Mouse (Mus musculus) thymus, postnatal 4 days (tissue): Measurements from ENCODE around the gene Sobp.

Experiments
- DNase-seq: peaks from one replicate; pipeline ENCODE4 v3.0.0; 2021

Sobp gene

GRCm38 (mm10) chr10:43174326-43175155, at the start of gene Sobp, which contains the start of gene 9030612E09Rik:
Gene Sobp, minus strand, starts transcription at chr10:43174530.
Gene 9030612E09Rik, plus strand, starts transcription at chr10:43174704.
- peak; percentile 38 for DNase-seq

DNA sequence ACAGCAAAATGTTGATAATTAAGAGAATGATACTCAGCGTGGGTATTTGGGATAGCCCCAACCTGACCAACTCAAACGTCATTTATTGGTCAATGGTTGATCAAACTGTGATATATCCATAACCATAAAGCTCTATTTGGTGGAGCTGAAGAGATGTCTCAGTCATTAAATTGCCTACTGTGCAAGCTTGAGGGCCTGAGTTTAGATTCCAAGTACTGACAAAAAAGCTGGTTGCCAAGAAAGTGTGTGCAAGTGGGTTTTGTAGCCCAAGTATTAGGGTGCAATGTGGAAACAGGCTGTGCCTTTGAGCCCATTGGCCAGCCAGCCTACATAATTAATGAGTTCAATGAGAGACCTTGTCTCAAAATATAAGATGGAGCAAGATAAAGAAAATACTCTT, 49.1 kb upstream of the Sobp start:
- no peak for DNase-seq

- DNase-seq: peak; percentile 58
Observed at GRCm38 (mm10) chr10:43221659-43222058, 47.3 kb upstream of the Sobp start.

DNA sequence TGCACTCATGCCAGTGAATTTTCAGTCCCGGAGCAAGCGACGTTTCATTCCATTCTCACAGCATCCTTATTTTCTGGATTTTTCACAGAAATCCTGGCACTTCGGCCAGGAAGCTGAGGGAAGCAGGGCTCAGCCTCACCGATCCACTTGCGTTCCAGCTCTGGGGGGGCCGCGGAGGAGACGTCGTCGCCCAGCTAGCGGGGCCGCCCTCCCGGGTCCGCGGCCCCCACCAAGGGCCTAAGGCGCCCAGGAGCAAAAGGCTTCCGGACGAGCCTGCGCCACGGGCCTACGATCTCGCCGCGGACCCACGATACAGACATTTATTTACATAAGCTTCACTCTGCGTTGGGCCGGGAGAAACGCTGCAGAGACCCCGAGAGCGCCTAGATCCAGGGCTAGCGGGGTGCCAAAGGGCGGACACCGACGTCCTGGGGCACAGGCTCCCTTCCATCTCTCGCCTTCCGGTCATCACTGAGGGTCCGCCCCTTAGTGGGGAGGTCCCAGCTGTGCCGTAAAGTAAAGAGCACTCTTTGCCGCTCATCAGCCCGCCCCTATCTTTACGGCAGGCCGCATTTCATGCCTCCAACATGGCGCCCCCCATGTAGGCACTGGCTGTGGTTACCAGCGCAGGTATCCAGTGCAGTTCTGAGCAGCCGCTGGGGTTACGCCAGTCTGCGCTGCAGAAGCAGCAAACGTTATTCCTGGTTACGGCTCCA, 46.7 kb upstream of the Sobp start, which contains the start of gene Pdss2:
Pdss2 (plus strand) TSS at position 577 of the 716 bp plus-strand sequence.
- peak; percentile 91 for DNase-seq

- DNase-seq: no peak
Observed at GRCm38 (mm10) chr10:43220479-43220878, 46.1 kb upstream of the Sobp start.

- no peak for DNase-seq
Observed at GRCm38 (mm10) chr10:43217361-43217900, 43.1 kb upstream of the Sobp start.

DNA sequence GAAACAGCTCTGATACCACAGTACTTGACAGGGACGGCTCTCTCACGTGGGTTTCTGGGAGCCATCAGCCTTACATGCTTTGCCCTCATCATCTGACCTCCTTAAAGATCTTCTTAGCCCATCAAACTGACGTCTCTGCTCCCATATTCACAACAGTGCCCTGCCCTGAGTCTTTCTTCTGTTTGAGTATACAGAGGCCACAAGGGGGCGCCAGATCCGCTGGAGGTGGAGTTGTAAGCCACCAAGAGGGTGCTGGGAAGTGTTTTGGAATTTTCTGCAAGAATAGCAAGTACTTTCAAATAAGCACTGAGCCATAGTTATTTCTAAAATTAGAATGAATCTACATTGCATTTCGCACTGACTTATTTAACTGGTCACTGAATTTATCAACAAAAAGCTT, 37.5 kb upstream of the Sobp start:
- peak; percentile 84 for DNase-seq

DNA sequence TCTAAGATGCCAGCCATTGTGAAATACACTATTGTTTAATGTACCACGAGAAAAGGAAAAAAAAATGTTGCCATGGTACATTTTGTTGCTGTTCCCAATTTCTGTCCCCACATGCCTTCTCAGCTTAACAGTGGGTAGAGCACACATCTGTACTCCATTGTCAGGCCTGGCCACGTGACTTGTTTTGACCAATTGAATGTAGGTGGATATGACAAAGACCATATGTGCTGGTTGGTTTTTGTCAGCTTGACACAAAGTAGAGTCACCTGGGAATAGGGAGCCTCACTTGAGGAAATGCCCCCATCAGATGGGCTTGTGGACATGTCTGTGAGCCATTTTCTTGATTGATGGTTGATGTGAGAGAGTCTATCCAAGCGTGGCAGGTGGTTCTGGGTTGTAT, 29.5 kb upstream of the Sobp start:
- DNase-seq: no peak

GRCm38 (mm10) chr10:43200206-43200605, 25.9 kb upstream of the Sobp start:
- no peak for DNase-seq

DNA sequence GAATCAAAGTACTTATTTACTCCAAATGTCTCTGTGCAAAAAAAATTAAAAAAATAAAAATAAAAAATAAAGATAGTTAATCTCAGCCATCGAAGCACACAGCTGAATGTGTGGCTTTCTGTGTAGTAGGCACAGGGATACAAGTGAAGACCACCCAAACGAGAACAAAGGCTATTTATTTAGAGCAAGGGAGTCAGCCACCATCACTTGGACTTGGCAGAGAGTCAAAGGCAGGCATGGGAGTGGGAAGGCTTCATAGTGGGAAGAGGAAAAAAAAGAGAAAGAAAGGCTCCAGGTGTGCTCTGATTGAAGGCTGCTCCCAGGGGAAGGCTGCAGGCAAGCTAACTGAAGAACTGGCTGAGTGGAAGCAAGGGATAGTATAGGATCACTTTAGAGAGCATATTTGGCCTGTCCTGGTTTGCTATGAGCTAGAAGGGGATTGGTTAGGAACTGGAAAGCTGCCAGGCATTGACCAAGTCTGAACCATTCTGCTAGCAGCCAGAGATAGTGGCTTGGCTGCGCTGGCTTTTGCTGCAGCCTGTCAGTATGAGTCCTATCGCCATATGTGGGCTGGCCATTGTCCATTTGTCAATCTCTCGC, 6.1 kb upstream of the Sobp start:
- DNase-seq: no peak

DNA sequence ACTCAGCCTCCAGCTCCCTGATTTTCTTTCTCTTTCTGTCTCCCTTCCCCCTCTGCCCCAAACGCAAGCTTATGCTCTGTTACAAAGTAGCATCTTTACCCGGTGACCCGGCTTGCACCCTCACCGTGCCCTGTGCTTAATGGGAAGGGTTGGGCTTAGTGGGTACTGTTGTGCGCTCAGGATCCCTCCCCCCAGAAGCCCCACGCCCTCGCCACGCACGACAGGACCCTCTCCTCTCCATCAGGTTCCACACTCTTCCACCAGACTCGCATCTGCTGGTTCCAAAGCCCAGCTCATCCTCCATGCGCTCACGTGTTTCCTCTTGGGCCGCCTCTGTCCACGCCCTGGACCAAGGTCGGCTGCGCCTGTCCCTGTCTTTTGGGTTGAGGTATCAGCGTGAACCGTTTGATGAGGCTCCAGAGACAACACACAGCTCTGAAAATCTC, 849 bp upstream of the Sobp start:
- DNase-seq: no peak

DNA sequence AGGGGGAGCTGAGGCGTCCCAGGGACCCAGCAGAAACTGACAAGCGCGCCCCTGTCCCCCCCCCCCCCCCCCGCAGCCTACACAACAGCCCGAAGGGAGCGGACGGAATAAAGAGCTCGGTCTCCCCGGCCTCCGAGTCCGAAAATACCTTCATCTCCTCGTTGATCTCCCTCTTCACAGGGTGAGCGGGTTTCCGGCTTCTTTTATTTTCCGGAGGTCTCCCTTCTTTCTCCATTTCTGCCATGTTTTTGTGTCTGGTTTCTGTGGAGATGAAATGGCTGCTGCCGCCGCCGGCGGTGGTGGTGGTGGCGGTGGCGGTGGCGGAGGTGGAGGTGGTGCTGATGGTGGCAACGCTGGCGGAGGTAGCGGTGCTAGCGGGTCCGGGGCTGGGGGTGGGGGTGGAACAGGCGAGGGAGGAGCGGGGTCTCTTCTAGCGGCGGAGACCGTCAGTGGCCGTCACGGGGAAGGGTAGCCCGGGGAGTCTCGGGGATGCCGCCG, 453 bp downstream of the Sobp start:
- DNase-seq: peak; percentile 45

DNA sequence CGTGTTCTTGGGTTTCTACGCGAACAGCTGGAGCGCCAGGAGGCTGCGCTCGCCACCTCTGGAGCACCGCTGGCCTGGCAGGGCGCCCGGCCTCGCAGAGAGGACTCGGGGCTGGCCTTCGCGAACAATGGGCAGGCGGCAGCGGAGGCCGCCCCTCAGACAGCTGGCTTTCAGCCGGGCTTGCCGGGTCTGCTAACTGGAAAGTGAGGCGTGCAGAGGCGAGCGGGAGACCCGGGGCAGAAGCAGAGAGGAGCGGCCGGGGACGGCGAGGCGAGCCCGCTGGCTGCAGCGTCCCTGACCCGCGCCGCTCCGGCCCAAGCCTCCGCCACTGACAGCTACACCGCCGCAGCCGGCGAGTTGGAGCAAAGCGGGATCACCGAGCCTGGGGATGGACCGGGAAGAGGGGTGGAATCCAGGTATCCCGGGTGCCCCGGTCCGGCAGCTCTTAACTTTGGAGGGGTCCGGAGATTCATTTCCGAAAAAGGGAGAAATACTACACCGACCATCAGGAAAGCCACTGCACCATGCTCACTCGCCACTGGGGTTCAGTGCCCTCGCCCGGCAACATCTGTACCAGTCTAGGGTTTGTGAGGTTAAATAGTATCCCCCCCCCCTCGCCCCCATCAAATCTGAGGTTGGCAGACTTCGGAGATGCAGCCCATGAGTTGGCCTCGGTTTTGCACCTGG, 1.0 kb downstream of the Sobp start:
- DNase-seq: peak; percentile 30

DNA sequence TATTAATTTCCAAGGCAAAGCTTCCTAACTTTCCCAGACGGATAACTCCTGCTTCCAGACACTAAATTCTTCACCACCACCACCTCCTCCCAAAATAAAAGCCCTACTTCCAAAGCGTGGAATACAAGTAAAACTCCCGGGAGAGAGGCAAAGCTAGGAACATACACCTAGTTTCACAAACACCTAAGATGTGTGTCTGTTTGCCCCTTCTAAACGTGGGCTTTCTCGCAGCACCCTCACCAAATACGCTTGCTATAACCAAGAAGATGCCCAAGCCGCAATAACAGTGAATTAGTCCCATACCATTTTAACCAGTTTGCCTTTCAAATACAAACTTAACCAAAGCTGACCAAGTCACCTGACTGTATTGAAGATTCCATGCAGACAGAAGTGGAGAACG, 1.8 kb downstream of the Sobp start:
- no peak for DNase-seq

GRCm38 (mm10) chr10:43172066-43172465, 2.3 kb downstream of the Sobp start:
- DNase-seq: no peak

- no peak for DNase-seq
Observed at GRCm38 (mm10) chr10:43171106-43171505, 3.2 kb downstream of the Sobp start.

GRCm38 (mm10) chr10:43168847-43169246, 5.5 kb downstream of the Sobp start:
- DNase-seq: no peak

GRCm38 (mm10) chr10:43166817-43167216, 7.5 kb downstream of the Sobp start:
- no peak for DNase-seq

GRCm38 (mm10) chr10:43166146-43166545, 8.2 kb downstream of the Sobp start:
- no peak for DNase-seq

DNA sequence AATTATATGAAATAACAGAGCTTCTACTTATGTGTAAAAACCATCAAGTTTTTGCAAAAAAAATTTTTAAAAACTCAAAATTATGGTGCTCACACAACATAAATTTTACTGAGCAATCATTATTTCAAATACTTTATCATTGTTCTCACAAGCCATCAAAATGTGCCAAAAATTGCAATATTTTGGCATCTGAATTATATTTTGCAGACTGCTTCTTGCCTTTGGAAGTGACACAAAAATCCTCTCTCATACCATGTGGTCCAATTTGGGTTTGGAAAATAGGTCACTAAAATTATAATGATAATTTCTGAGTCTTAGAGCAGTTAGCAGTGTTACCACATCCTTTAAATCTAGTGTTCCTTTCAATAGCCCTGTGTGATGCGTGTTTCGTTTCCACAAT, 9.9 kb downstream of the Sobp start:
- DNase-seq: no peak

DNA sequence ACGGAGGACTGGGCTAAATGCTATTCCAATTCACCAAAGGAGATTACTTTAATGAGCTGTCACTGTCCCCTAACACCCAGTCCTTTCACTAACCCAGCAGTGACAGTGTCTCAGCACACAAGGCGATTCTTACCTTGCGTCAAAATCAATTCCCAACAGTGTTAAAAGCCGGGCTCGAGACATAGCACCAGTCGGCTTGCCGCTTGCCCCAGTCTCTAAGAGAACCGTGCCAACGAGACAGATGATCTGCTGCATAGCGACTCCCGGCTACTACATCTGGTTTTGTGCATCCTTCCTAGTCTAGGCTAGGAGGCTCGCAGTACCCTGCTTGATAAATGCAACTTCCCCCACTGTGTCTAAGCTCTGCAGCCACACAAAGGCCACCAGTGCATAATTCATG, 12.0 kb downstream of the Sobp start:
- no peak for DNase-seq

- DNase-seq: no peak
Observed at GRCm38 (mm10) chr10:43159333-43159732, 15.0 kb downstream of the Sobp start.

DNA sequence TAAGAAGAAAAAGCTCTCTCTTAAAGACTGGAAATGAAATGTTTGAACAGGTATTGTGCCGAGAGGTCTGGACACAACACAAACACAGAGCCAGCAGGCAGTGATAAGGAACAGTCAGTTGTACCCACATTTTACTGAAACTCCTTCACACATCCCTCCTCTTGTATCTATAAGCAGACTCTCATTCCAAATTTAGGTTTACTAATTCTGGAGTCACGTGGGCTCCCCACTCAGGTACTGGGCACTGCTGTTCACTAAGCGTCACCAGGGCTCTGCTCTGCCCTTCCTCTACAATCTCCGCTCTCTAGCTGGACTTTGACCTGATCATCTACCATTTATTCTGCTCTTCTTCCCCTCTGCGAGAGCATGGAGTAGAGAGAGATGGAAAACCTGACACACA, 15.4 kb downstream of the Sobp start:
- DNase-seq: no peak
